Mouse (Mus musculus) ES-Bruce4 (cell line): ENCODE measurements around the gene Olfr294. TPM values are rescaled to one million over a fixed set of nuclear protein-coding genes. Genes with fewer than 3 reads are reported as not detected.

Experiments used
- H3K27ac ChIP-seq: 2 replicates; pipeline ENCODE4 v1.5.1; 2012; ENCODE audit warnings: low read length, inconsistent platforms; ENCODE audit not compliant: insufficient read depth
- H3K27me3 ChIP-seq: 2 replicates; pipeline ENCODE4 v1.6.1; 2012; ENCODE audit warnings: mild to moderate bottlenecking, low read length, inconsistent platforms; ENCODE audit not compliant: control insufficient read depth, poor library complexity, insufficient read depth, severe bottlenecking
- H3K36me3 ChIP-seq: 2 replicates; pipeline ENCODE4 v1.6.1; 2012; ENCODE audit warnings: inconsistent platforms, mild to moderate bottlenecking, low read length, moderate library complexity; ENCODE audit not compliant: control insufficient read depth, poor library complexity, insufficient read depth, severe bottlenecking
- H3K4me1 ChIP-seq: one replicate; pipeline ENCODE4 v1.8.1; 2011; ENCODE audit warnings: low read length; ENCODE audit not compliant: control insufficient read depth, insufficient read depth
- H3K4me3 ChIP-seq: 2 replicates; pipeline ENCODE4 v1.5.1; 2011; ENCODE audit warnings: low read depth, mild to moderate bottlenecking, low read length
- H3K9ac ChIP-seq: 2 replicates; pipeline ENCODE4 v1.6.1; 2012; ENCODE audit warnings: low read depth, mild to moderate bottlenecking, inconsistent platforms; ENCODE audit not compliant: poor library complexity, severe bottlenecking
- H3K9me3 ChIP-seq: replicated peaks from 2 replicates; pipeline ENCODE4 v1.6.1; 2012; ENCODE audit warnings: mild to moderate bottlenecking, low read length, inconsistent platforms; ENCODE audit not compliant: control insufficient read depth, poor library complexity, insufficient read depth, severe bottlenecking
- CTCF ChIP-seq: IDR thresholded peaks from one replicate; pipeline ENCODE4 v1.8.1; 2011; ENCODE audit warnings: low read depth, low read length
- EP300 ChIP-seq: IDR thresholded peaks from 2 replicates; pipeline ENCODE4 v1.6.1; 2011; ENCODE audit warnings: low read depth, low read length; ENCODE audit not compliant: insufficient read depth
- POLR2A ChIP-seq: IDR thresholded peaks from one replicate; pipeline ENCODE4 v1.8.1; 2011; ENCODE audit warnings: low read length; ENCODE audit not compliant: insufficient read depth
- polyA plus RNA-seq: library from polyadenylated mRNA; stranded (reverse); fragments of >200 nt; gene quantifications from 2 replicates; pipeline ENCODE4 v1.2.4, GENCODE M21; 2011; ENCODE audit warnings: low read depth; ENCODE audit not compliant: missing spikeins, insufficient read depth, insufficient read length

Gene Olfr294
- not detected in 2 replicates for polyA plus RNA-seq

GRCm38 (mm10) chr7:86616543-86616942 is at the start of gene Olfr294:
Gene Olfr294, minus strand, starts transcription at chr7:86616643.
- Histone ChIP-seq H3K27me3 (no peaks in the 10 kb centered on the region), H3K4me1 (no peaks in the 10 kb centered on the region), H3K36me3 (no peaks in the 10 kb centered on the region), H3K9me3 (no peaks in the 10 kb centered on the region), H3K9ac (no peak within 1 kb of the TSS), H3K27ac (no peak within 1 kb of the TSS), H3K4me3 (no peak within 1 kb of the TSS)
- no peak for TF ChIP-seq CTCF
- TF ChIP-seq EP300 = no peak
- TF ChIP-seq POLR2A = no peak

DNA sequence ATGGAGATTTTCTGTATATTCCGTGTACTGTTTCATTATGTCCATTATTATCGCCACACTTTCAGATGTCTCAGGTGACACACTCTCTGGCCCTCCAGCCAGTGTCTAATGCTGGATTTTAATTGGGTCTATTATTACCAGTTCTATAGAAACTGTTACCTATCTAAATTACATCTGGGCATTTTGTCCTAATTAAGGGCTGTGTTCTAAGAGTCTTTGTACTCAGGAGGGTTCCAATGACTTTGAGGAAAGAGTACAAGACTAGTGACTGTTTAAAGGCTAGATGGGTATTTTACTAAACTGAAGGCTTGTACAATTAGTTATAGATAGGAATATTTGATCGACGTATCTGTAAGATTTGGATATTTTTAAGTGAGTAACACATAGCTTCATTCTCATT is 32.3 kb upstream of the Olfr294 start, which contains the start of gene Olfr293:
Gene Olfr293, plus strand, starts transcription at position 301 of the 400 bp plus-strand sequence.
- H3K27ac ChIP-seq = no peak within 1 kb of the TSS
- H3K9ac ChIP-seq = no peak within 1 kb of the TSS
- no peak for TF ChIP-seq CTCF
- no peak for TF ChIP-seq EP300
- no peak for TF ChIP-seq POLR2A
- H3K4me1 ChIP-seq = no peaks in the 10 kb centered on the region
- no peak within 1 kb of the TSS for H3K4me3 ChIP-seq
- H3K27me3 ChIP-seq = no peaks in the 10 kb centered on the region
- H3K9me3 ChIP-seq = no peaks in the 10 kb centered on the region
- H3K36me3 ChIP-seq = no peaks in the 10 kb centered on the region

GRCm38 (mm10) chr7:86583562-86583961 is 32.9 kb downstream of the Olfr294 start, which contains the start of gene Olfr295:
Gene Olfr295, plus strand, starts transcription at chr7:86583862.
- no peak for TF ChIP-seq CTCF
- no peak for TF ChIP-seq EP300
- TF ChIP-seq POLR2A = no peak
- Histone ChIP-seq H3K4me1 (no peaks in the 10 kb centered on the region), H3K27ac (no peak within 1 kb of the TSS), H3K36me3 (no peaks in the 10 kb centered on the region), H3K27me3 (no peaks in the 10 kb centered on the region), H3K4me3 (no peak within 1 kb of the TSS), H3K9ac (no peak within 1 kb of the TSS), H3K9me3 (no peaks in the 10 kb centered on the region)

Other genes with a start within 250 kb of the Olfr294 start
- gene Olfr305, start 249.7 kb downstream of the Olfr294 start, polyA plus RNA-seq = not detected in 2 replicates
- not detected in 2 replicates for gene Olfr304, start 230.0 kb downstream of the Olfr294 start, polyA plus RNA-seq
- not detected in 2 replicates for gene Olfr303, start 218.9 kb downstream of the Olfr294 start, polyA plus RNA-seq
- gene Olfr301, start 212.8 kb downstream of the Olfr294 start, polyA plus RNA-seq = not detected in 2 replicates
- gene Olfr299, start 156.7 kb downstream of the Olfr294 start, polyA plus RNA-seq = not detected in 2 replicates
- not detected in 2 replicates for gene Olfr298, start 124.2 kb downstream of the Olfr294 start, polyA plus RNA-seq
- not detected in 2 replicates for gene Olfr297, start 96.7 kb downstream of the Olfr294 start, polyA plus RNA-seq
- not detected in 2 replicates for gene Olfr295, start 32.8 kb downstream of the Olfr294 start, polyA plus RNA-seq
- gene Olfr293, start 32.4 kb upstream of the Olfr294 start, polyA plus RNA-seq = not detected in 2 replicates
- not detected in 2 replicates for gene Olfr292, start 71.7 kb upstream of the Olfr294 start, polyA plus RNA-seq
- 0.24 TPM in 1 of 2 replicates, not detected in the other for gene Folh1, start 159.3 kb upstream of the Olfr294 start, polyA plus RNA-seq
- not detected in 2 replicates for gene Vmn2r77, start 178.4 kb upstream of the Olfr294 start, polyA plus RNA-seq